Mouse (Mus musculus): ENCODE measurements around the gene Serpinb6a. TPM values are rescaled to one million over a fixed set of nuclear protein-coding genes. Genes with fewer than 3 reads are reported as not detected.
A peak's percentile ranks its signal among the peaks of the same experiment; 100 is the strongest.

Serpinb6a gene
- polyA plus RNA-seq (2014; fragmentation: Nextera tagmentation; extraction: Ambion mirVana) = 73.0 and 73.6 TPM in 2 replicates

DNA sequence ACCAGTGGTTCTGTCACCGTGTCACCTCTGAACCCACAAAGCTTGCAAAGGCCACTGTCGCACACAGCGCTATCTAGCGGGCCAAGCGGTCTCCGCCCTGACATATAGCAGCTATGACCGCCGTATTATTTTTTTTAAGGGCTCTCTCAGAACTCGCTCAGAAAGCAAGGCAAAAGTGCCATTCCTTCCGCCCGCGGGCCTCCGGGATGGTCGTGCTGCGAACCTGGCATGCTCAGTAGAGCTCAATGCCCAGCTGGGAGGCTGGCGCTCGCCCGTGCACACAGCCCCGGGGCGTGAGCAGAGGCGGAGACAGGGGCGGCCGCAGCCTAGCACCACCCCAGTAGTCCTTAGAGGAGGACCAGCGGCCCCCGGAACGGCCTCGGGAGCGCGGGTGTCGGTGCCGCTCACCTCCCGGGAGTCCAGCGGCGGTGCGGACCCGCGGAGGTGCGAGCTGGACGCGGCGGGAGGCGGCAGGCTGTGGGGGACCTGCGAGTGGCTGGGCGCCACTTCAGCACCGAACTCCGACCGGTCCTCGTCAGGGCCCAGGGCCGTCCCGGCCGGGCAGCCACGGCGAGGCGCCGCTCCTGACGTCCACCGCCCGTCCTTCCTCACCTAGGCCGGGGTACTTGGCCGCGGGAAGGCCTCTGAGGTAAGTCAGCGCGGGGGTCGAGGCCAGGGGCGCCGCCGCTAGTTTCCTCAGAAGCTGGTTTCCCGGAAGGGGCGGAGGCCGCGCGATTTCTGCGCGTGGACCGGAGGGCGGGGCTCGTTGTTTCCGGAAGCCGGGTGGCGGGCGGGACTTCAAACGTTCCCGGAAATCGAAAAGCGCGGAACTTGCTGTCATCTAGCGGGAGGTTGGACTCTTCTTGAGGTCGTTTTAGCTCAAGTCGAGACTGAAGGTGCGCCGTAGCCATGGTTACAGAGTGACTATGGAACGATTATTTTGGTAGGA is at the start of gene Serpinb6a, which contains the start of gene Ripk1:
Gene Serpinb6a (minus strand): TSS at position 737 of the 949 bp plus-strand sequence.
Gene Ripk1 (plus strand): TSS at position 306 of the 949 bp plus-strand sequence.
- H3K36me3 ChIP-seq (ENCODE audit: control insufficient read depth, insufficient read depth, low read length) = no peaks in the 10 kb centered on the region
- peaks cover 3 to 5% of the 10 kb centered on the region in 2 experiments for H3K4me1 ChIP-seq (ENCODE audit: control insufficient read depth in 2 of 2, insufficient read depth in 2 of 2, low read length in 2 of 2)
- peak; percentile 99 for ATAC-seq (ENCODE audit: insufficient number of reproducible peaks, insufficient read depth, low FRiP score, low read depth)
- H3K27ac ChIP-seq (replicated peaks in 1 of 2; ENCODE audit: control insufficient read depth in 1 of 2, insufficient read depth in 1 of 2, low read depth in 2 of 2, low read length in 2 of 2) = peak within 1 kb of the TSS; percentile 81 to 90
- peak within 1 kb of the TSS; percentile 96 for H3K4me2 ChIP-seq (ENCODE audit: low read length)
- H3K27me3 ChIP-seq (ENCODE audit: control insufficient read depth, insufficient read depth, low read length) = no peaks in the 10 kb centered on the region
- peak within 1 kb of the TSS; percentile 90 for H3K9ac ChIP-seq (ENCODE audit: low read length)
- under 1% methylated on average over 92 of the region's 92 CpGs for WGBS
- peak within 1 kb of the TSS; percentile 89 to 97 for H3K4me3 ChIP-seq (ENCODE audit: control insufficient read depth in 1 of 2, insufficient read depth in 1 of 2, low read depth in 1 of 2, low read length in 2 of 2)
- no peaks in the 10 kb centered on the region for H3K9me3 ChIP-seq (ENCODE audit: control insufficient read depth, low read length)

DNA sequence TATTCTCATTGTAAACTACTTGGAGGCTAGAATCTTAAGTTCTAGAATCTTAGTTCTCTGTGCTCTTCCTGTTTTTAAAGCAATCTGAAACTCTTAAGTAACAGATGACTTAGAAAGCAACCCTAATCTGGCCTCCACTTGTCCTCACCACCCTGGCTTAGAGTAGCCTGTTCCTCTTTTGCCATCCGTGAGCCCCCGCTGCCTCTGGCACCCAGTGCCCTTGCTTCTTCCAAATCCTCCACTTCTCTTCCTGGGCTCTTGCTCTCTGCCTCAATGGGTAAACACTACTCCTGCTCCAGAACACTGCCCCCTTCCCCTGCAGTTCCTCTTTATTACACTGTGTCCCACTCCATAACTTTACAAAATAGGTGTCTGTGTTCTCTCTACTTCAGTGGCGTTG is 49.1 kb upstream of the Serpinb6a start:
- no peak overlapping the region for H3K4me2 ChIP-seq (ENCODE audit: low read length)
- ATAC-seq (ENCODE audit: insufficient number of reproducible peaks, insufficient read depth, low FRiP score, low read depth) = no peak
- H3K27ac ChIP-seq (replicated peaks in 1 of 2; ENCODE audit: control insufficient read depth in 1 of 2, insufficient read depth in 1 of 2, low read depth in 2 of 2, low read length in 2 of 2) = no peak overlapping the region
- no peak overlapping the region for H3K4me3 ChIP-seq (ENCODE audit: control insufficient read depth in 1 of 2, insufficient read depth in 1 of 2, low read depth in 1 of 2, low read length in 2 of 2)
- peaks cover 73% of the 10 kb centered on the region for H3K36me3 ChIP-seq (ENCODE audit: control insufficient read depth, insufficient read depth, low read length)
- 91% methylated on average over 3 of the region's 3 CpGs for WGBS
- no peaks in the 10 kb centered on the region for H3K4me1 ChIP-seq (ENCODE audit: control insufficient read depth in 2 of 2, insufficient read depth in 2 of 2, low read length in 2 of 2)
- peaks cover 5% of the 10 kb centered on the region; the same call in 1 of the 2 replicates for H3K9me3 ChIP-seq (ENCODE audit: control insufficient read depth, low read length)
- H3K27me3 ChIP-seq (ENCODE audit: control insufficient read depth, insufficient read depth, low read length) = no peaks in the 10 kb centered on the region
- no peak overlapping the region for H3K9ac ChIP-seq (ENCODE audit: low read length)

DNA sequence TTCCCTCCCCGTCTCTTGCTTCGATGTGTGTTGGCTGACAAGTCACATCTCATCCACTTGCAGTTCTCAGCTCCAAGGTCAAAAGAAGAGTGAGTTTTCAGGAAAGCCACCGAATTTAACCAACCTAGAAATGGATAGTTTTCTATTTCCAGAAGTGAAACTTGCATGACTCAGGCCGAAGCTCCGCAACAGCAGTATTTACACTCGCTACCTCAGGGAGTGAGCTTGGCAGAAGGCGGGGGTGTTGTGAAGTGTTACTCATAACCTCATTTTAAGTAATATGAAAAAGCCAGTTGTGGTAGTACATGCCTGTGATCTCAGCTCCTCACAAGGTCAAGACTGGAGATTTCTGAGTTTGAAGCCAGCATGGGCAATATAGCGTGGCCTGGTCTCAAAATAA is 47.9 kb upstream of the Serpinb6a start:
- Histone ChIP-seq H3K4me1 (ENCODE audit: control insufficient read depth in 2 of 2, insufficient read depth in 2 of 2, low read length in 2 of 2) (no peaks in the 10 kb centered on the region), H3K4me3 (ENCODE audit: control insufficient read depth in 1 of 2, insufficient read depth in 1 of 2, low read depth in 1 of 2, low read length in 2 of 2) (no peak overlapping the region), H3K36me3 (ENCODE audit: control insufficient read depth, insufficient read depth, low read length) (peaks cover 67% of the 10 kb centered on the region), H3K27me3 (ENCODE audit: control insufficient read depth, insufficient read depth, low read length) (no peaks in the 10 kb centered on the region), H3K9ac (ENCODE audit: low read length) (no peak overlapping the region), H3K9me3 (ENCODE audit: control insufficient read depth, low read length) (no peaks in the 10 kb centered on the region), H3K27ac (replicated peaks in 1 of 2; ENCODE audit: control insufficient read depth in 1 of 2, insufficient read depth in 1 of 2, low read depth in 2 of 2, low read length in 2 of 2) (no peak overlapping the region), H3K4me2 (ENCODE audit: low read length) (no peak overlapping the region)
- WGBS = 88% methylated on average over 8 of the region's 8 CpGs
- no peak for ATAC-seq (ENCODE audit: insufficient number of reproducible peaks, insufficient read depth, low FRiP score, low read depth)

DNA sequence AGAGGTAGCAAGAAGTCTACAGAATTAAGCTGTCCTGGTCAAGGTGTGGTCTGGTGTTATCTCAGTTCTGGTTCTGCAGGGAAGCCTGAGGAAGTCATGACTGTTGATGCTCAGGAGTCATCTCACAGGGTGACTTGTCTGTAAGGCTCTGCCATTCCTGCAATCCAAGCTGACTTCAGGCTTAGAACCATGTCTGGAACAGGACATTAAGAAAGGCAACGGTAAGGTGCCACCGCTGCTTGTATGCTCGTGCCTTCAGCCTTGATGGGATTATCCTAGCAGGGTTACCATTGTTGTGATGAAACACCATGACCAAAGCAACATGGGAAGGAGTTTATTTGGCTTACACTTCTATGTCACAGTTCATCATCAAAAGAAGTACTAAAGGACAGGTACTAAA is 44.9 kb upstream of the Serpinb6a start:
- no peak for ATAC-seq (ENCODE audit: insufficient number of reproducible peaks, insufficient read depth, low FRiP score, low read depth)
- Histone ChIP-seq H3K27ac (replicated peaks in 1 of 2; ENCODE audit: control insufficient read depth in 1 of 2, insufficient read depth in 1 of 2, low read depth in 2 of 2, low read length in 2 of 2) (no peak overlapping the region), H3K4me2 (ENCODE audit: low read length) (no peak overlapping the region), H3K9ac (ENCODE audit: low read length) (no peak overlapping the region), H3K36me3 (ENCODE audit: control insufficient read depth, insufficient read depth, low read length) (peaks cover 64% of the 10 kb centered on the region), H3K4me1 (ENCODE audit: control insufficient read depth in 2 of 2, insufficient read depth in 2 of 2, low read length in 2 of 2) (no peaks in the 10 kb centered on the region), H3K4me3 (ENCODE audit: control insufficient read depth in 1 of 2, insufficient read depth in 1 of 2, low read depth in 1 of 2, low read length in 2 of 2) (no peak overlapping the region), H3K27me3 (ENCODE audit: control insufficient read depth, insufficient read depth, low read length) (no peaks in the 10 kb centered on the region), H3K9me3 (ENCODE audit: control insufficient read depth, low read length) (no peaks in the 10 kb centered on the region)
- 77% methylated on average over 3 of the region's 3 CpGs for WGBS

DNA sequence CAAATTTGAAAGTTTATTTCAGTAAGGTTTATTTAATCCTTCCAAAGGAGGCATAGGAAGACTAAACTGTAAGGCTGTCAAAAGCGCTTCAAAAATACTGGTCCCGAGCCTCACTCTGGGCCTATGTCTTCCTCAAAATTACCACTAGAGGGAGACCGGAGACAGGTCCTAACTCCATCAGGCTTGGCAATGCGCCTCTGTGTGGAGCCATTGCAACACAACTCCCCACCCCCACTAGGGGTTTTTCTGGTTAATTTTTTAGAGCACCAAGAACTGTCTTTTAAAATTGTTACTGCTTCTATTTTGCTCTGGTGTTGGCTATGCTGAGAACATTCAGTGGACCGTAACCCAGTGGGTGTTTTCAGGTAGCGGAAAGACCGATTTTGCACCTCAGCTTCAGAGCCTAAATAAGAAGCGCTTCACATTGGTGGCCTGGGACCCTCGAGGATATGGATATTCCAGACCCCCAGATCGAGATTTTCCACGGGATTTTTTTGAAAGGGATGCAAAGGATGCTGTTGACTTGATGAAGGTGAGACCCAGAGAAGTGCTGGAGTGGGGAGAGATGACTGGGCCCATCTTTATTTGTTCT is 43.9 kb upstream of the Serpinb6a start:
- H3K27ac ChIP-seq (replicated peaks in 1 of 2; ENCODE audit: control insufficient read depth in 1 of 2, insufficient read depth in 1 of 2, low read depth in 2 of 2, low read length in 2 of 2) = no peak overlapping the region
- 0 out of 2 replicates have a peak, but pooled peaks have one; percentile 68 for ATAC-seq (ENCODE audit: insufficient number of reproducible peaks, insufficient read depth, low FRiP score, low read depth)
- WGBS = 42% methylated on average over 11 of the region's 11 CpGs

DNA sequence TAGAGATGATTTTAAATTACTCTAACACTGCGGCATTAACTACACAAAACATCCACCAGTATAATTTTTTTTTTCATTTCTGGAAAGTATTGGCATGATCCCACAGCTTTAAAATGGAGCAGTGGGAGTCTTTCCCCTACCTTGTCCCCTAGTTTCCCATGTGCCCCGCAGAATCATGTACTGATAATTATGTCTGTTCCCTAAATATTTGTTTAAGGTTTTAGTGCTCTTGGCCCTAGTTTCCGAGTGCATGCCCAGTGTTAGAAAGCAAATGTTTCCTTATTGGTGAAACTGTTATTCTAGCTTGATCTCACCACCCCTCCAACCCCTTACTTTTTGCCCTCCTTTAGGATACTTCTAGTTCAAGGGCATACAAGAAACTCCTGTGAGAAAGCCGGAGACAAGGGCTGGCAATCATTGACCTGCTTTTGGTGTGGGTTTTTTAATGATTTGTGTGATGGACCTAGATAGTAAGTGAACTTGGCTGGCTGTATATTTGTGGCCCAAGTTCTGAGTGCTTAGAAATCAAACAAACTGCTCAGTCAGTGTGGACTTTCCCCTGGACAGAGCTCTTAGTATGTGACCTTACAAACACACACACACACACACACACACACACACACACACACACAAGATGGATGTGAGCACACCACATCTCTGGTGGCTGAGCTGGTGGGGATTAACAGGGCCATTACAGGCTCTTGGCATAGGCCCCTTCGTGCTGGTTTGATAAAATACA is 43.1 kb upstream of the Serpinb6a start:
- Histone ChIP-seq H3K27me3 (ENCODE audit: control insufficient read depth, insufficient read depth, low read length) (no peaks in the 10 kb centered on the region), H3K9me3 (ENCODE audit: control insufficient read depth, low read length) (no peaks in the 10 kb centered on the region), H3K9ac (ENCODE audit: low read length) (no peak overlapping the region), H3K4me2 (ENCODE audit: low read length) (no peak overlapping the region), H3K36me3 (ENCODE audit: control insufficient read depth, insufficient read depth, low read length) (peaks cover 49% of the 10 kb centered on the region), H3K4me1 (ENCODE audit: control insufficient read depth in 2 of 2, insufficient read depth in 2 of 2, low read length in 2 of 2) (no peaks in the 10 kb centered on the region), H3K27ac (replicated peaks in 1 of 2; ENCODE audit: control insufficient read depth in 1 of 2, insufficient read depth in 1 of 2, low read depth in 2 of 2, low read length in 2 of 2) (no peak overlapping the region), H3K4me3 (ENCODE audit: control insufficient read depth in 1 of 2, insufficient read depth in 1 of 2, low read depth in 1 of 2, low read length in 2 of 2) (no peak overlapping the region)
- WGBS = 60% methylated on average over 5 of the region's 5 CpGs
- ATAC-seq (ENCODE audit: insufficient number of reproducible peaks, insufficient read depth, low FRiP score, low read depth) = no peak

More for the DNA sequence above, 43.9 kb upstream of the Serpinb6a start:
- Histone ChIP-seq H3K4me2 (ENCODE audit: low read length) (no peak overlapping the region), H3K4me3 (ENCODE audit: control insufficient read depth in 1 of 2, insufficient read depth in 1 of 2, low read depth in 1 of 2, low read length in 2 of 2) (no peak overlapping the region), H3K9ac (ENCODE audit: low read length) (no peak overlapping the region), H3K4me1 (ENCODE audit: control insufficient read depth in 2 of 2, insufficient read depth in 2 of 2, low read length in 2 of 2) (no peaks in the 10 kb centered on the region), H3K27me3 (ENCODE audit: control insufficient read depth, insufficient read depth, low read length) (no peaks in the 10 kb centered on the region), H3K9me3 (ENCODE audit: control insufficient read depth, low read length) (no peaks in the 10 kb centered on the region), H3K36me3 (ENCODE audit: control insufficient read depth, insufficient read depth, low read length) (peaks cover 56% of the 10 kb centered on the region)

DNA sequence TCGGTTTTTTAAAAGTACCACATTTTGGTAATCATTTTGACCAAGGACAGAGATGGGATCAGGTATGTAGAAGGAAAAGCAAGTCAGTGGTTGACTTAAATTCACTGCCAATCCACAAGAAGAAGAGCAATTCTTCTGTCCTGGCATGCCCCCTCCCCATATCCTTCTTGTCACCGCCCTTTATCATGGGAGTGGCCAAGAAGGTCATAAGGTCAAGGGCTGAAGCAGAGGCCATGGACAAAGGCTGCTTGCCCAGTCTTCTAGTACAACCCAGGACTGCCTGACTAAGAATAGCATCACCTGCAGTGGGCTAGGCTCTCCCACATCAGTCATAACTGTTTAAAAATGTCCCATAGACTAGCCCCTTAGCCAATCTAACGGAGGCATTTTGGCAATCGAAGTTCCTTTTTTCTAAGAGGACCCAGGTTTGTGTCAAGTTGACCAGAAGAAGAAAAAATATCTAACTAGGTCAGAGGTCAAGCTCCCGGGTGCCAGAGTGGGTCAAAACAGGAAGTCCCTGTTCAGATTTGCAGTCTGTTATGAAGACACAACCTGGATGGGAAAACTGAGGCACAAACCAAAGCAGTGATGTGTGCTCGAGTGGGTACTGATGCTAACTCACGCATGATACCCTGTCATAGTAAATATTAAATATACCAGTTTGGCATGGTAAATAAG is 41.3 kb upstream of the Serpinb6a start:
- 66% methylated on average over 7 of the region's 7 CpGs for WGBS
- H3K4me2 ChIP-seq (ENCODE audit: low read length) = no peak overlapping the region

More for the DNA sequence above, 41.3 kb upstream of the Serpinb6a start:
- H3K9me3 ChIP-seq (ENCODE audit: control insufficient read depth, low read length) = no peaks in the 10 kb centered on the region
- H3K36me3 ChIP-seq (ENCODE audit: control insufficient read depth, insufficient read depth, low read length) = peaks cover 31% of the 10 kb centered on the region
- H3K4me1 ChIP-seq (ENCODE audit: control insufficient read depth in 2 of 2, insufficient read depth in 2 of 2, low read length in 2 of 2) = peaks cover under 1 to 3% of the 10 kb centered on the region in 2 experiments
- H3K9ac ChIP-seq (ENCODE audit: low read length) = no peak overlapping the region
- no peak overlapping the region for H3K27ac ChIP-seq (replicated peaks in 1 of 2; ENCODE audit: control insufficient read depth in 1 of 2, insufficient read depth in 1 of 2, low read depth in 2 of 2, low read length in 2 of 2)
- H3K27me3 ChIP-seq (ENCODE audit: control insufficient read depth, insufficient read depth, low read length) = no peaks in the 10 kb centered on the region
- H3K4me3 ChIP-seq (ENCODE audit: control insufficient read depth in 1 of 2, insufficient read depth in 1 of 2, low read depth in 1 of 2, low read length in 2 of 2) = no peak overlapping the region
- ATAC-seq (ENCODE audit: insufficient number of reproducible peaks, insufficient read depth, low FRiP score, low read depth) = no peak

All from heart, embryonic 14.5 days (tissue).